Mouse (Mus musculus): ENCODE results near the gene Rbx1.
"Not testable (repeated sequence)": the region's sequence is repeated elsewhere in the genome, so short reads cannot be mapped to it uniquely, and the experiment has no call there.

The Rbx1 gene

GRCm38 (mm10) chr15:81465901-81466737 is at the start of gene Rbx1:
Gene Rbx1 (plus strand): TSS chr15:81466296.
- DNase-seq (ENCODE audit: low spot score) = peak; percentile 98

GRCm38 (mm10) chr15:81416763-81417310 is 49.3 kb upstream of the Rbx1 start:
- not testable (repeated sequence) for DNase-seq (ENCODE audit: low spot score)

- DNase-seq (ENCODE audit: low spot score) = no peak
Measured at GRCm38 (mm10) chr15:81418065-81418464, 48.0 kb upstream of the Rbx1 start.

- no peak for DNase-seq (ENCODE audit: low spot score)
Measured at GRCm38 (mm10) chr15:81421454-81421853, 44.6 kb upstream of the Rbx1 start.

- DNase-seq (ENCODE audit: low spot score) = no peak
Measured at GRCm38 (mm10) chr15:81422156-81422681, 43.9 kb upstream of the Rbx1 start.

GRCm38 (mm10) chr15:81425311-81425710 is 40.8 kb upstream of the Rbx1 start:
- no peak for DNase-seq (ENCODE audit: low spot score)

- DNase-seq (ENCODE audit: low spot score) = no peak
Measured at GRCm38 (mm10) chr15:81427947-81428346, 38.1 kb upstream of the Rbx1 start.

- no peak for DNase-seq (ENCODE audit: low spot score)
Measured at GRCm38 (mm10) chr15:81431195-81431594, 34.9 kb upstream of the Rbx1 start.

- DNase-seq (ENCODE audit: low spot score) = no peak
Measured at GRCm38 (mm10) chr15:81438345-81438744, 27.8 kb upstream of the Rbx1 start.

GRCm38 (mm10) chr15:81439236-81439635 is 26.9 kb upstream of the Rbx1 start:
- DNase-seq (ENCODE audit: low spot score) = no peak

- peak; percentile 80 for DNase-seq (ENCODE audit: low spot score)
Measured at GRCm38 (mm10) chr15:81448463-81448862, 17.6 kb upstream of the Rbx1 start.

- DNase-seq (ENCODE audit: low spot score) = no peak
Measured at GRCm38 (mm10) chr15:81461523-81461922, 4.6 kb upstream of the Rbx1 start.

GRCm38 (mm10) chr15:81465016-81465660 is 958 bp upstream of the Rbx1 start:
- no peak for DNase-seq (ENCODE audit: low spot score)

GRCm38 (mm10) chr15:81466738-81467113 is 630 bp downstream of the Rbx1 start:
- DNase-seq (ENCODE audit: low spot score) = no peak

- no peak for DNase-seq (ENCODE audit: low spot score)
Measured at GRCm38 (mm10) chr15:81470735-81471134, 4.6 kb downstream of the Rbx1 start.

- DNase-seq (ENCODE audit: low spot score) = no peak
Measured at GRCm38 (mm10) chr15:81472256-81472655, 6.2 kb downstream of the Rbx1 start.

- peak; percentile 43 for DNase-seq (ENCODE audit: low spot score)
Measured at GRCm38 (mm10) chr15:81475654-81476053, 9.6 kb downstream of the Rbx1 start.

GRCm38 (mm10) chr15:81476597-81476996 is 10.5 kb downstream of the Rbx1 start:
- DNase-seq (ENCODE audit: low spot score) = no peak

- no peak for DNase-seq (ENCODE audit: low spot score)
Measured at GRCm38 (mm10) chr15:81479446-81480213, 13.5 kb downstream of the Rbx1 start.

GRCm38 (mm10) chr15:81480284-81480683 is 14.2 kb downstream of the Rbx1 start:
- DNase-seq (ENCODE audit: low spot score) = not testable (repeated sequence)

GRCm38 (mm10) chr15:81480977-81481379 is 14.9 kb downstream of the Rbx1 start:
- DNase-seq (ENCODE audit: low spot score) = peak; percentile 28

- DNase-seq (ENCODE audit: low spot score) = no peak
Measured at GRCm38 (mm10) chr15:81482966-81483365, 16.9 kb downstream of the Rbx1 start.

All from layer of hippocampus, adult 11-12 months (tissue).